Mouse (Mus musculus) lung, embryonic 15.5 days (tissue): ENCODE results near the gene Wiz. TPM values are rescaled to one million over a fixed set of nuclear protein-coding genes. Genes with fewer than 3 reads are reported as not detected.

Source experiments
- ATAC-seq: fragments of 200-750 bp; cut with Nextera tagmentation; 2 replicates; pipeline ENCODE4 v1.8.0; 2017; ENCODE audit warnings: moderate number of reproducible peaks, borderline replicate concordance; ENCODE audit not compliant: low FRiP score, low TSS enrichment; ENCODE audit errors: extremely low read depth
- H3K27ac ChIP-seq: fragments of 300-500 bp; sonication (generic); 2 replicates; pipeline ENCODE4 v1.5.1; 2015; ENCODE audit warnings: moderate library complexity, mild to moderate bottlenecking, inconsistent platforms
- H3K27me3 ChIP-seq: fragments of 300-500 bp; sonication (generic); 2 replicates; pipeline ENCODE4 v1.6.1; 2015; ENCODE audit warnings: inconsistent platforms
- H3K36me3 ChIP-seq: fragments of 300-500 bp; sonication (generic); 2 replicates; pipeline ENCODE4 v1.6.1; 2015; ENCODE audit warnings: inconsistent platforms
- H3K4me1 ChIP-seq: fragments of 300-500 bp; sonication (generic); 2 replicates; pipeline ENCODE4 v1.6.1; 2015; ENCODE audit warnings: inconsistent platforms
- H3K4me2 ChIP-seq: fragments of 300-500 bp; sonication (generic); 2 replicates; pipeline ENCODE4 v1.6.1; 2015; ENCODE audit warnings: inconsistent platforms, mild to moderate bottlenecking, moderate library complexity
- H3K4me3 ChIP-seq: fragments of 300-500 bp; sonication (generic); 2 replicates; pipeline ENCODE4 v1.5.1; 2015; ENCODE audit warnings: mild to moderate bottlenecking, inconsistent platforms
- H3K9ac ChIP-seq: fragments of 300-500 bp; sonication (generic); 2 replicates; pipeline ENCODE4 v1.6.1; 2015; ENCODE audit warnings: inconsistent platforms
- H3K9me3 ChIP-seq: fragments of 300-500 bp; sonication (generic); 2 replicates; pipeline ENCODE4 v1.6.1; 2016; ENCODE audit warnings: inconsistent platforms
- WGBS: fragments of 180-500 bp; shearing (Covaris S2); methylation state at CpG from one replicate; pipeline ENCODE4 v1.1.7; 2015; 5-methylcytosine and 5-hydroxymethylcytosine counted together
- microRNA-seq: library from miRNA; unstranded; fragments of <30 nt; microRNA quantifications from one replicate; pipeline ENCODE4, GENCODE M21; 2016
- polyA plus RNA-seq: library from polyadenylated mRNA; unstranded; fragments of >200 nt; fragmentation: Nextera tagmentation; extraction: Ambion mirVana; gene quantifications from 2 replicates; pipeline ENCODE4 v1.2.1, GENCODE M21; 2015

The Wiz gene
- polyA plus RNA-seq, 1 experiment from 2014 or later, result 26.9 TPM

DNA sequence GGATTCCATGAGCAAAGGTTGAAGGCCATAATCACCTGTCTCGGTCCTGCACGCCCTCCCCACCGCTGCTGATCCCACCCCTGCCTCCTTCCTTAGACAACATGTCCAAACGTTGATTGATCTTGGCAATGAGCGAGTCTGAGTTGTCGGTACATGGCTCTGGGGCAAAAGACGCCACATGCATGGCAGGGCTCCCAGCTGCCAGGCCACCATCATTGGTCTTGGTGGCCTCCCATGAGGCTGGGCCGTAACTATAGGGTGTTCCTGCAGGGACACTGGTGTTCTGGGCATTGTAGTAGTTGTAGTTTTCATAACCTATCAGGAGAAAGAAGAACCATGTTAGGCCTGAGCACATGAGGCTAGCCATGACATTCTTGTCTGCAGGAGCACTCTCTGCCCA is 72.2 kb downstream of the Wiz start:
- Histone ChIP-seq H3K4me2 (no peak overlapping the region), H3K4me3 (no peak overlapping the region), H3K9me3 (no peaks in the 10 kb centered on the region), H3K27ac (no peak overlapping the region), H3K27me3 (no peaks in the 10 kb centered on the region), H3K36me3 (peaks cover 66% of the 10 kb centered on the region), H3K4me1 (peaks cover 19% of the 10 kb centered on the region), H3K9ac (no peak overlapping the region)
- 92% methylated on average over 8 of the region's 8 CpGs for WGBS
- ATAC-seq, result no peak

DNA sequence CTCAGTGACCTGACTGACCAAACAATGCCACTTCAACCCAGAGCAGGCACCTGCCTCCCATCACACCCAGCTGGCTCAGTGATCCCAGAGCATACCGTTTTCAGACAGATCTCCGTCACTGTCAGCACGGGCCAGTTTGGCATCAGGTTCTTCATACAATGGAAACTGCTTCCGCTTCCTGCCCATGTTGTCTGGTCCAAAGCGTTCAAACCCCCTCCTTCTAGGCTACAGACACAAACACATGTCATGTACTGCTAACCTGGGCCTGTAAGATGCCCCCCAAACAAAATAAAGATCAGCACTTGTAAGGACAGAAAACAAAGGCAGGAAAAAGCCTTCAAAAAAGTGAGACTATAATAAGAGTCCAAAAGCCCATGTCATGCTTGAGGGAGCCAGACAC is 73.7 kb downstream of the Wiz start:
- no peaks in the 10 kb centered on the region for H3K27me3 ChIP-seq
- 91% methylated on average over 5 of the region's 5 CpGs for WGBS
- no peak overlapping the region for H3K27ac ChIP-seq
- peaks cover 81% of the 10 kb centered on the region for H3K36me3 ChIP-seq
- no peak overlapping the region for H3K9ac ChIP-seq
- peaks cover 14% of the 10 kb centered on the region for H3K4me1 ChIP-seq
- no peak overlapping the region for H3K4me3 ChIP-seq
- no peak for ATAC-seq
- no peaks in the 10 kb centered on the region for H3K9me3 ChIP-seq
- H3K4me2 ChIP-seq, result no peak overlapping the region

DNA sequence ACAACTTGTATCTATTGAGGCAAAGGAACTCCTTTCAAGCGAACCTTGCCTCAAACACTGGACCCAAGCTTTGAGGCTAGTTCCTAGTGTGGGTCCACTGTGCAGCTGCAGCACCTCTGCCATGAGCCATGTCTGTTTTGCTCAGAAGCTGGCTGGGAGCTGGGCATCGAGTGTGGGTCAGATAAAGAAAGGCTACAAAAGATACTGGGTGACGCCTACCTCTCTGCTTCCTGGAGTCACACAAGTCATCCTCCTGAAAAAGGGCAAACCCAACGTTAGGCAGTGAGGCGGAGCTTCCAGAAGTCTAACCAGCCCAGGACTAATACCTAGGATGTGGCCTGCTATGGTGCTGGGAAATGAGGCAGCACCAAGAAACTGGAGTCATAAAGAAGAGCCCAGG is 75.3 kb downstream of the Wiz start:
- Histone ChIP-seq H3K36me3 (peaks cover 98% of the 10 kb centered on the region), H3K4me1 (peaks cover 5% of the 10 kb centered on the region), H3K27me3 (no peaks in the 10 kb centered on the region), H3K27ac (no peak overlapping the region), H3K4me2 (no peak overlapping the region), H3K9ac (no peak overlapping the region), H3K9me3 (no peaks in the 10 kb centered on the region), H3K4me3 (no peak overlapping the region)
- 72% methylated on average over 5 of the region's 5 CpGs for WGBS
- ATAC-seq, result no peak

DNA sequence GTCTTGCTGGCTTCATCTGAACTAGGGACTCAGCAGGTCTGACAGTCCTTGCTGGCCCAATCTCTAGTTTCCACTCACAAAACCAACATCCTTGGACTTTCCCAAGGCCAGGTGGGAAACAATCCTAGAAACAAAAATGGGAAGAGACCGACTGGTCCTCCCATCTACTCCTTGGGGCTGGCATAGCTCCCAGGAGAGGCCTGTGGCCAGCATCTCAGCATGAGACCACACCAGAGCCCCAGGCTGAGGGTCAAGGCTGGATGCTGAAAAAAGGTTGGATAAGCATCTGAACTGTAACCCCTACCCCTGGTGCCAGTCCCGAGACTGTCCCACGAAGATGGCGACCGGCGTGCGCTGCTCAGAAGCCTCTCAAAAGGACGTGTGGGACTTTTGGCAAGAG is 76.4 kb downstream of the Wiz start:
- H3K4me3 ChIP-seq, result no peak overlapping the region
- H3K9me3 ChIP-seq, result no peaks in the 10 kb centered on the region
- peaks cover 100% of the 10 kb centered on the region for H3K36me3 ChIP-seq
- H3K9ac ChIP-seq, result no peak overlapping the region
- WGBS, result 94% methylated on average over 8 of the region's 8 CpGs
- H3K4me1 ChIP-seq, result no peaks in the 10 kb centered on the region
- H3K27me3 ChIP-seq, result no peaks in the 10 kb centered on the region
- H3K4me2 ChIP-seq, result no peak overlapping the region
- no peak for ATAC-seq
- no peak overlapping the region for H3K27ac ChIP-seq

DNA sequence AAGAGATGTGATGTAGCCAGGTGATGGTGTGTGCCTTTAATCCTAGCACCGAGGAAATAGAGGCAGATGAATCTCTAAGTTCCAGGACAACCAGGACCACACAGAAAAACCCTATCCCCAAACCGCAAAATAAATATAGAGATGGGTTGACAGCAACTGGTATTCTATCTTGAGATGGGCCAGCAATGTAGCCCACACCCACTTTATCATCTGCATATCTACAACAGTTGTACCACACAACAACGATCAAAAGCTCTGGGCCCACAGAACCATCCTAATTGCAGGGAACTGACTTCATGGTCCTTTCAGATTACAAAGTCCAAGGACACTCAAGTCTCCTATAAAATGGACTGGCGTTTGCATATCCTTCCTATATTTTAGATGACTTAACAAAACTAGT is 81.3 kb downstream of the Wiz start:
- no peaks in the 10 kb centered on the region for H3K4me1 ChIP-seq
- peaks cover 93% of the 10 kb centered on the region for H3K36me3 ChIP-seq
- ATAC-seq, result no peak
- no peak overlapping the region for H3K4me3 ChIP-seq
- H3K9me3 ChIP-seq, result no peaks in the 10 kb centered on the region
- no peak overlapping the region for H3K9ac ChIP-seq
- no peak overlapping the region for H3K4me2 ChIP-seq
- no peaks in the 10 kb centered on the region for H3K27me3 ChIP-seq
- no peak overlapping the region for H3K27ac ChIP-seq
- WGBS, result 84% methylated on average over 4 of the region's 4 CpGs

Small RNA genes lying within 50 kb of the gene (microRNA-seq; reads per million reads assigned to microRNA genes)
- gene Gm22201, result not detected

Other genes with a start within 250 kb of the Wiz start
- gene Notch3, start 222.6 kb downstream of the Wiz start, polyA plus RNA-seq, result 18.2 and 19.8 TPM in 2 replicates
- 0.11 TPM in 2 replicates for gene Ephx3, start 199.9 kb downstream of the Wiz start, polyA plus RNA-seq
- 75.4 and 80.0 TPM in 2 replicates for gene Brd4, start 104.7 kb downstream of the Wiz start, polyA plus RNA-seq
- 87.1 and 101 TPM in 2 replicates for gene Akap8, start 68.2 kb downstream of the Wiz start, polyA plus RNA-seq
- 85.0 and 104 TPM in 2 replicates for gene Akap8l, start 38.8 kb downstream of the Wiz start, polyA plus RNA-seq
- gene Rasal3, start 14.1 kb upstream of the Wiz start, polyA plus RNA-seq, result 1.7 and 5.5 TPM in 2 replicates
- gene Pglyrp2, start 34.7 kb upstream of the Wiz start, polyA plus RNA-seq, result 0.26 and 1.2 TPM in 2 replicates
- gene Cyp4f39, start 63.3 kb upstream of the Wiz start, polyA plus RNA-seq, result 0.69 and 1.3 TPM in 2 replicates
- gene Cyp4f17, start 116.6 kb upstream of the Wiz start, polyA plus RNA-seq, result 6.6 and 6.8 TPM in 2 replicates
- 21.0 and 22.3 TPM in 2 replicates for gene Cyp4f16, start 147.1 kb upstream of the Wiz start, polyA plus RNA-seq
- not detected in 2 replicates for gene Cyp4f37, start 231.9 kb upstream of the Wiz start, polyA plus RNA-seq